Mouse (Mus musculus): ENCODE results near the gene Ogfod3. TPM values are rescaled to one million over a fixed set of nuclear protein-coding genes. Genes with fewer than 3 reads are reported as not detected.

The Ogfod3 gene
- polyA plus RNA-seq, 1 experiment from 2014 or later, result 14.3 TPM

- H3K4me2 ChIP-seq, result peak within 1 kb of the TSS; percentile 79
- peak within 1 kb of the TSS; percentile 71 for H3K4me3 ChIP-seq (replicated peaks)
- peak within 1 kb of the TSS; percentile 91 for H3K27ac ChIP-seq (replicated peaks)
- no peaks in the 10 kb centered on the region for H3K9me3 ChIP-seq (replicated peaks)
- H3K9ac ChIP-seq, result peak within 1 kb of the TSS; percentile 85
- WGBS (ENCODE audit: insufficient replicate concordance), result 0% methylated on average over 23 of the region's 23 CpGs
- peaks cover 50% of the 10 kb centered on the region for H3K4me1 ChIP-seq (replicated peaks)
- ATAC-seq (ENCODE audit: insufficient read depth), result peak; percentile 90
- no peaks in the 10 kb centered on the region for H3K27me3 ChIP-seq
- peaks cover 39% of the 10 kb centered on the region for H3K36me3 ChIP-seq (replicated peaks)
Measured at GRCm38 (mm10) chr11:121229018-121229439, 24.5 kb upstream of the Ogfod3 start, which contains the start of gene Cybc1. Gene Cybc1 (minus strand): TSS chr11:121229322.

- H3K9me3 ChIP-seq (replicated peaks), result no peaks in the 10 kb centered on the region
- H3K4me3 ChIP-seq (replicated peaks), result peak overlapping the region; percentile 71
- peaks cover 45% of the 10 kb centered on the region for H3K4me1 ChIP-seq (replicated peaks)
- peaks cover 45% of the 10 kb centered on the region for H3K36me3 ChIP-seq (replicated peaks)
- peak overlapping the region; percentile 79 for H3K4me2 ChIP-seq
- H3K27me3 ChIP-seq, result no peaks in the 10 kb centered on the region
- peak; percentile 7 for ATAC-seq (ENCODE audit: insufficient read depth)
- H3K27ac ChIP-seq (replicated peaks), result peak overlapping the region; percentile 91
- 11% methylated on average over 21 of the region's 21 CpGs for WGBS (ENCODE audit: insufficient replicate concordance)
- H3K9ac ChIP-seq, result peak overlapping the region; percentile 85
Measured at GRCm38 (mm10) chr11:121228129-121229017, 23.9 kb upstream of the Ogfod3 start.

- Histone ChIP-seq H3K9me3 (replicated peaks) (no peaks in the 10 kb centered on the region), H3K36me3 (replicated peaks) (peaks cover 87% of the 10 kb centered on the region), H3K27me3 (no peaks in the 10 kb centered on the region), H3K4me3 (replicated peaks) (no peak overlapping the region), H3K9ac (no peak overlapping the region), H3K4me2 (no peak overlapping the region), H3K27ac (replicated peaks) (no peak overlapping the region), H3K4me1 (replicated peaks) (no peaks in the 10 kb centered on the region)
- 65% methylated on average over 6 of the region's 6 CpGs for WGBS (ENCODE audit: insufficient replicate concordance)
- no peak for ATAC-seq (ENCODE audit: insufficient read depth)
Measured at GRCm38 (mm10) chr11:121221321-121222010, 17.0 kb upstream of the Ogfod3 start.

DNA sequence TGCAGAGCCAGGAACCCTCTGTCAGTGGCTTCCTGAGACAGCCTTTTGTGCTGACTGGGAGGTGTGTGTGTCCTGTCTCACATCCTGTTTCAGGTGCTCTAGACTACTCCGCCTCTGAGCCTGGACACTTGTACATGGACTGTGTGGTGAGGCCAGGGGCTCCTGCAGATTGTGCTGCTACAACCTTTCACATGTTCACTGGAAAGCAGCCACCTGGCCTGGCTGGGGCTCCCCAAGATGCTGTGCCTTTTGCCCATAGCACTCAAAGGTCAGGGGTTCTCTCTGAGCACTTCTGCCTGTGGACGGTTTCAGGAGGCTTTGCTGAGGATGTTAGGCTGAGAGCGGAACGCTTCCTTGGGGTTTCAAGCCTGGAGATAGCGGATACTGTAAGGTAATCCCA lies 16.3 kb upstream of the Ogfod3 start:
- no peak for ATAC-seq (ENCODE audit: insufficient read depth)
- Histone ChIP-seq H3K4me3 (replicated peaks) (no peak overlapping the region), H3K4me1 (replicated peaks) (no peaks in the 10 kb centered on the region), H3K9me3 (replicated peaks) (no peaks in the 10 kb centered on the region), H3K36me3 (replicated peaks) (peaks cover 80% of the 10 kb centered on the region), H3K27me3 (no peaks in the 10 kb centered on the region), H3K9ac (no peak overlapping the region), H3K4me2 (no peak overlapping the region), H3K27ac (replicated peaks) (no peak overlapping the region)
- 91% methylated on average over 5 of the region's 5 CpGs for WGBS (ENCODE audit: insufficient replicate concordance)

- Histone ChIP-seq H3K27ac (replicated peaks) (no peak overlapping the region), H3K4me2 (no peak overlapping the region), H3K9me3 (replicated peaks) (no peaks in the 10 kb centered on the region), H3K4me3 (replicated peaks) (no peak overlapping the region), H3K27me3 (no peaks in the 10 kb centered on the region), H3K4me1 (replicated peaks) (no peaks in the 10 kb centered on the region), H3K9ac (no peak overlapping the region), H3K36me3 (replicated peaks) (peaks cover 70% of the 10 kb centered on the region)
- WGBS (ENCODE audit: insufficient replicate concordance), result 83% methylated on average over 11 of the region's 11 CpGs
- ATAC-seq (ENCODE audit: insufficient read depth), result no peak
Measured at GRCm38 (mm10) chr11:121219776-121220175, 15.3 kb upstream of the Ogfod3 start.

- Histone ChIP-seq H3K4me3 (replicated peaks) (no peak overlapping the region), H3K4me1 (replicated peaks) (0 out of 2 replicates have a peak, but pooled peaks cover 3% of the 10 kb centered on the region), H3K27ac (replicated peaks) (no peak overlapping the region), H3K27me3 (no peaks in the 10 kb centered on the region), H3K9ac (no peak overlapping the region), H3K4me2 (no peak overlapping the region), H3K9me3 (replicated peaks) (no peaks in the 10 kb centered on the region), H3K36me3 (replicated peaks) (peaks cover 46% of the 10 kb centered on the region)
- no peak for ATAC-seq (ENCODE audit: insufficient read depth)
- WGBS (ENCODE audit: insufficient replicate concordance), result 82% methylated on average over 3 of the region's 3 CpGs
Measured at GRCm38 (mm10) chr11:121216831-121217230, 12.3 kb upstream of the Ogfod3 start.

DNA sequence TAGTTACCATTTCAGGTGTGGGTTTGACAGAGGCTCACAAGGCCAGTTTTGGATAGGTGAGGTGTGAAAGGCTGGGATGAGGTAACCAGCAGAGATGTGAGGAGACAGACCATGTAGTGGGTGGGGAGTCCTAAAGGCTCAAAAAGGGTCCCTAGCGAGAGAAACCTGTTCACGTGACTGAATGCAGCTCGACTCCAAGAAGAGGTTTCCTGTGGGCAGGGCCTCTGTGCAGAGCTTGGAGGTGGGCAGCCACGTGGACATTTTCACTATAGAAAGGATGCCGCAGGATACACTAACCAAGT lies 701 bp downstream of the Ogfod3 start:
- Histone ChIP-seq H3K36me3 (replicated peaks) (peaks cover 9% of the 10 kb centered on the region; the same call in 1 of the 2 replicates), H3K4me3 (replicated peaks) (peak overlapping the region; percentile 85), H3K4me2 (peak overlapping the region; percentile 95), H3K27ac (replicated peaks) (no peak overlapping the region; the same call in 1 of the 2 replicates), H3K9me3 (replicated peaks) (no peaks in the 10 kb centered on the region), H3K27me3 (no peaks in the 10 kb centered on the region), H3K9ac (no peak overlapping the region), H3K4me1 (replicated peaks) (peaks cover 28% of the 10 kb centered on the region)
- ATAC-seq (ENCODE audit: insufficient read depth), result no peak
- 1% methylated on average over 5 of the region's 5 CpGs for WGBS (ENCODE audit: insufficient replicate concordance)

GRCm38 (mm10) chr11:121201436-121202198 lies 2.9 kb downstream of the Ogfod3 start:
- no peak overlapping the region for H3K9ac ChIP-seq
- no peak for ATAC-seq (ENCODE audit: insufficient read depth)
- no peaks in the 10 kb centered on the region for H3K9me3 ChIP-seq (replicated peaks)
- WGBS (ENCODE audit: insufficient replicate concordance), result 57% methylated on average over 11 of the region's 11 CpGs
- no peaks in the 10 kb centered on the region for H3K36me3 ChIP-seq (replicated peaks)
- peaks cover 28% of the 10 kb centered on the region for H3K4me1 ChIP-seq (replicated peaks)
- H3K27me3 ChIP-seq, result no peaks in the 10 kb centered on the region
- H3K27ac ChIP-seq (replicated peaks), result no peak overlapping the region
- no peak overlapping the region for H3K4me2 ChIP-seq
- no peak overlapping the region for H3K4me3 ChIP-seq (replicated peaks)

DNA sequence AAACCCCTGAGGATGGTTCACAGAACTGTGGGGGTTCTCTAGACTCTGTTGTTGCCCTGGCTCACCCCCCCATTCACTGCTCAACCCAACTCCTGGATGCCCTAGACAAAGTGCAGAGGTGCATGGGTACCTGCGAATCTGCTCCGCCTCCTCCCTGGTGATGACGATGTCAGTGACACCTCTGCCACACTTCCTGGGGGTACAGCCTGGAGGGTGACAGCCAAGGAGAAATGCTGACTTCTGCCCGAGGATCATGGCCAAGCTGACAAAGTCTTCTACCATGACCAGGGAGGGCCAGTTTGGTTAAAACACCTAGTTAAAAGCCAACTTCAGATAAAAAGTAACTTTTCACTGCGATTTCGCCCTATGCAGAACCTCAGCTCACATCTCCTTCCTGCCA lies 3.7 kb downstream of the Ogfod3 start:
- H3K4me3 ChIP-seq (replicated peaks), result no peak overlapping the region
- H3K9ac ChIP-seq, result no peak overlapping the region
- H3K27ac ChIP-seq (replicated peaks), result no peak overlapping the region
- WGBS (ENCODE audit: insufficient replicate concordance), result 75% methylated on average over 6 of the region's 6 CpGs
- H3K4me2 ChIP-seq, result no peak overlapping the region
- H3K36me3 ChIP-seq (replicated peaks), result no peaks in the 10 kb centered on the region
- H3K27me3 ChIP-seq, result no peaks in the 10 kb centered on the region
- H3K4me1 ChIP-seq (replicated peaks), result peaks cover 28% of the 10 kb centered on the region
- H3K9me3 ChIP-seq (replicated peaks), result no peaks in the 10 kb centered on the region
- ATAC-seq (ENCODE audit: insufficient read depth), result no peak

- Histone ChIP-seq H3K9ac (no peak overlapping the region), H3K27ac (replicated peaks) (no peak overlapping the region), H3K9me3 (replicated peaks) (no peaks in the 10 kb centered on the region), H3K4me3 (replicated peaks) (no peak overlapping the region), H3K4me2 (no peak overlapping the region), H3K4me1 (replicated peaks) (peaks cover 22% of the 10 kb centered on the region), H3K27me3 (no peaks in the 10 kb centered on the region), H3K36me3 (replicated peaks) (no peaks in the 10 kb centered on the region)
- WGBS (ENCODE audit: insufficient replicate concordance), result 68% methylated on average over 4 of the region's 4 CpGs
- no peak for ATAC-seq (ENCODE audit: insufficient read depth)
Measured at GRCm38 (mm10) chr11:121199851-121200250, 4.7 kb downstream of the Ogfod3 start.

DNA sequence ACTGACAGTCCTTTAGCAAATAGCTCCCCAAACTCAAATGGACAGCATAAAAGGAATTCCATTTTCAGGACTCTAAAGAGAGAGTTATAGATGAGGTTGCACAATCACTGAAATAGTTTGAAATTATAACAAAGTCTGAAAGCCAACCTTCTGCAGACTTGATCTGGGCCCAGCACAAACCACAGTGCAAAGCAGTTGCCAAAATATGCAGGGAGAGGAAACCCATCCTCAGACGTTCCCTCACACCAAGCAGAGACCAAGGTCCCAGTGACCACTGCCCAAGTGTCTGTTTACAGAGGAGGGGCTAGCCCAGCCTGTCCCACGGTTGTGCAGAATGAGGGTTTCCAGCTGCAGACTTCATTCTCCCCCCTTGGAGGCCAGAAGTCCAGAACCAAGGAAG lies 5.9 kb downstream of the Ogfod3 start:
- ATAC-seq (ENCODE audit: insufficient read depth), result no peak
- H3K27me3 ChIP-seq, result no peaks in the 10 kb centered on the region
- H3K27ac ChIP-seq (replicated peaks), result no peak overlapping the region
- H3K4me1 ChIP-seq (replicated peaks), result peaks cover 10% of the 10 kb centered on the region
- no peak overlapping the region for H3K9ac ChIP-seq
- no peak overlapping the region for H3K4me2 ChIP-seq
- no peaks in the 10 kb centered on the region for H3K36me3 ChIP-seq (replicated peaks)
- no peak overlapping the region for H3K4me3 ChIP-seq (replicated peaks)
- H3K9me3 ChIP-seq (replicated peaks), result no peaks in the 10 kb centered on the region
- WGBS (ENCODE audit: insufficient replicate concordance), result 35% methylated on average over 2 of the region's 2 CpGs

All from liver, embryonic 15.5 days (tissue).